ENCODE assay signal across 9 mouse cellular contexts in the genomic region with DNA sequence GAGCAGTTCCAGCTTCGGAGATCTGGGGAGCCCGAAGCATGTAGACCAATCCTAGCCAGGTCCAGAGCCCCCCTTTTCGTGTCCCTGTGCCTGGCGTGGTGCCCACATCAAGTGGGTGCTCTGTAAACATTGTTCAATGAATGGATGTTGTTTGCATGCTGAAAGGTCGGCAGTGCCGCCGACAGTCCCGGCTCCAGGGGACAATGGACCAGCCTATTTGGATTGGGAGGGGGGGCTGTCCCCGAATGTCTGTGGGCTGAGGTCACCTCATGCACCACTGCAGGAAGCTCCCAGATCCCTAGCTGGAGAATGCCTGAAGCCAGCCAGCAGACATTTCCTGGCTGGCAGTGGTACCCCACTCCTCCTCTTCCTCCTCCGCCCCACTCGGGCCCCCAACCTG. TPM values are rescaled to one million over a fixed set of nuclear protein-coding genes. Genes with fewer than 3 reads are reported as not detected.
DNase-seq lines count a peak whose midpoint lies in the region; ATAC-seq lines count a peak whose summit lies in the region.
"Had no signal": no experiment of that assay in that cellular context is flagged by ENCODE, and none has a peak within 500 bp of the region (broad histone marks: within the 10 kb centered on the region; RNA-seq: fewer than 3 reads in every experiment).

No protein-coding gene starts in this region.

- H3K27ac ChIP-seq in heart, embryonic 12.5 days (ENCODE audit: poor library complexity, severe bottlenecking), result peak overlapping the region; percentile 71
- H3K27ac ChIP-seq: kidney, postnatal 0 days had no signal

- H3K9ac ChIP-seq in heart, embryonic 12.5 days, result no peak overlapping the region

- 51% methylated on average over 11 of the region's 11 CpGs for WGBS in heart, embryonic 12.5 days

- peak; percentile 24 for DNase-seq in left cerebral cortex, adult 11 months (ENCODE audit: low spot score)
- no peak for DNase-seq in left cerebral cortex, postnatal 36 days (ENCODE audit: low spot score in 2 of 2)
- DNase-seq in kidney, adult 9 months, result peak; percentile 25
- DNase-seq in lung, postnatal 25 days (ENCODE audit: low spot score), result peak; percentile 90
- DNase-seq in cerebellum, postnatal 10 days, result no peak
- no peak for DNase-seq in adrenal gland, adult 8-10 months

- no peak overlapping the region for H3K4me3 ChIP-seq in heart, embryonic 12.5 days

- ATAC-seq in heart, embryonic 12.5 days (ENCODE audit: insufficient number of reproducible peaks, low FRiP score), result peak; percentile 54; the same call in 1 of the 2 replicates
- no peak for ATAC-seq in monocyte, adult 5-6 weeks (replicated peaks; ENCODE audit: insufficient number of reproducible peaks, low FRiP score, low TSS enrichment, poor library complexity, severe bottlenecking)

- H3K4me1 ChIP-seq in heart, embryonic 12.5 days (replicated peaks), result peaks cover 33% of the 10 kb centered on the region

- H3K9me3 ChIP-seq in heart, embryonic 12.5 days (replicated peaks), result no peaks in the 10 kb centered on the region

- H3K4me2 ChIP-seq in heart, embryonic 12.5 days, result no peak overlapping the region

- no peaks in the 10 kb centered on the region for H3K36me3 ChIP-seq in heart, embryonic 12.5 days

- intact Hi-C loops in left cerebral cortex, postnatal 36 days (cut with DNase I), result no loop called here

- H3K27me3 ChIP-seq in heart, embryonic 12.5 days (replicated peaks), result no peaks in the 10 kb centered on the region

RNA-seq across cellular contexts. Expression of gene Lctl, which starts 22.9 kb away (rescaled TPM):
- not detected for total RNA-seq in left cerebral cortex, postnatal 36 days (2021)
- polyA plus RNA-seq in heart, embryonic 12.5 days (2016; fragmentation: Nextera tagmentation; extraction: Ambion mirVana), result 0.14 TPM in 1 of 2 replicates, not detected in the other
- not detected in 3 replicates for total RNA-seq in monocyte, adult 5-6 weeks (2017)
- 10 to 100 TPM in 1 of 4 experiments, 1 to 10 TPM in 2, not detected in 1; 3.1 to 22.6 (median 9.1) TPM for total RNA-seq in adrenal gland, adult 8-10 months (2022)

Comparison
In these comparisons a context has a peak if more than half of its experiments do, and no peak if none do; other contexts are left out.
1. DNase-seq: peak in left cerebral cortex, adult 11 months (single experiment), kidney, adult 9 months (single experiment) and lung, postnatal 25 days (single experiment); none in left cerebral cortex, postnatal 36 days (0 of 2), cerebellum, postnatal 10 days (0 of 2) and adrenal gland, adult 8-10 months (single experiment).